Mouse (Mus musculus) MEL (cell line): ENCODE measurements around the gene Polr3gl. TPM values are rescaled to one million over a fixed set of nuclear protein-coding genes. Genes with fewer than 3 reads are reported as not detected.

Experiments
- DNase-seq: peaks from one replicate; pipeline ENCODE4 v3.0.0; 2011; ENCODE audit warnings: low read depth, low spot score
- H3K27ac ChIP-seq: 2 replicates; pipeline ENCODE4 v1.5.1; 2012; ENCODE audit warnings: low read depth, mild to moderate bottlenecking, control low read depth, low read length, moderate library complexity; ENCODE audit not compliant: control insufficient read depth
- H3K27me3 ChIP-seq, 2 experiments: fragments of 150-350 bp in 1 of 2; sonication (generic) in 1 of 2; 2 replicates each; pipeline ENCODE4 v1.6.1; 2012; ENCODE audit warnings: low read length in 2 of 2, mild to moderate bottlenecking in 2 of 2, improper control_type of control experiment in 1 of 2, moderate library complexity in 1 of 2; ENCODE audit not compliant: insufficient read depth in 2 of 2, control insufficient read depth in 1 of 2
- H3K36me3 ChIP-seq, 2 experiments: 2 replicates each; pipeline ENCODE4 v1.6.1; 2012 to 2014; ENCODE audit warnings: low read length in 2 of 2, improper control_type of control experiment in 1 of 2, inconsistent platforms in 1 of 2, mild to moderate bottlenecking in 1 of 2; ENCODE audit not compliant: insufficient read depth in 2 of 2, control insufficient read depth in 1 of 2
- H3K4me1 ChIP-seq, 2 experiments: fragments of 150-350 bp in 1 of 2; sonication (generic) in 1 of 2; 2 replicates each; pipeline ENCODE4 v1.6.1; 2012; ENCODE audit warnings: low read length in 2 of 2, improper control_type of control experiment in 1 of 2, mild to moderate bottlenecking in 1 of 2; ENCODE audit not compliant: insufficient read depth in 2 of 2, control insufficient read depth in 1 of 2
- H3K4me3 ChIP-seq, 2 experiments: fragments of 150-350 bp in 1 of 2; sonication (generic) in 1 of 2; 2 replicates each; pipeline ENCODE4 v1.5.1; 2012; ENCODE audit warnings: low read depth in 2 of 2, low read length in 2 of 2, mild to moderate bottlenecking in 2 of 2, moderate library complexity in 2 of 2, control low read depth in 1 of 2, improper control_type of control experiment in 1 of 2; ENCODE audit not compliant: control insufficient read depth in 1 of 2, insufficient read depth in 1 of 2
- H3K79me2 ChIP-seq: 2 replicates; pipeline ENCODE4 v1.6.1; 2012; ENCODE audit warnings: mild to moderate bottlenecking, low read length, moderate library complexity; ENCODE audit not compliant: control insufficient read depth, poor library complexity, insufficient read depth
- H3K9ac ChIP-seq: 2 replicates; pipeline ENCODE4 v1.6.1; 2012; ENCODE audit warnings: low read depth, mild to moderate bottlenecking, control low read depth, low read length, moderate library complexity; ENCODE audit not compliant: control insufficient read depth, poor library complexity, severe bottlenecking
- H3K9me3 ChIP-seq: fragments of 150-350 bp; sonication (generic); replicated peaks from 2 replicates; pipeline ENCODE4 v1.6.1; 2012; ENCODE audit warnings: mild to moderate bottlenecking, low read length, improper control_type of control experiment, moderate library complexity; ENCODE audit not compliant: insufficient read depth
- CHD1 ChIP-seq: IDR thresholded peaks from 2 replicates; pipeline ENCODE4 v1.6.1; 2012; ENCODE audit warnings: low read depth, mild to moderate bottlenecking, inconsistent platforms, low read length, improper control_type of control experiment
- CHD2 ChIP-seq: IDR thresholded peaks from 2 replicates; pipeline ENCODE4 v1.6.1; 2011; ENCODE audit warnings: low read length, improper control_type of control experiment
- CTCF ChIP-seq, 3 experiments: IDR thresholded peaks in 2 of 3; conservative IDR thresholded peaks in 1 of 3; 2 replicates each; pipeline ENCODE4 v1.5.1; 2011 to 2012; ENCODE audit warnings: low read length in 3 of 3, low read depth in 2 of 3, mild to moderate bottlenecking in 2 of 3, improper control_type of control experiment in 1 of 3, inconsistent platforms in 1 of 3, mixed read lengths in 1 of 3, moderate library complexity in 1 of 3; ENCODE audit not compliant: control insufficient read depth in 1 of 3, insufficient read depth in 1 of 3, poor library complexity in 1 of 3, severe bottlenecking in 1 of 3
- ELF1 ChIP-seq: IDR thresholded peaks from 2 replicates; pipeline ENCODE4 v1.6.1; 2014; ENCODE audit warnings: low read depth, mild to moderate bottlenecking, inconsistent platforms, low read length, improper control_type of control experiment, moderate library complexity
- ETS1 ChIP-seq: IDR thresholded peaks from 2 replicates; pipeline ENCODE4 v1.6.1; 2012; ENCODE audit warnings: low read depth, mild to moderate bottlenecking, inconsistent platforms, low read length, improper control_type of control experiment, moderate library complexity
- GATA1 ChIP-seq: IDR thresholded peaks from 2 replicates; pipeline ENCODE4 v1.6.1; 2011; ENCODE audit warnings: low read depth, low read length, improper control_type of control experiment
- MAFK ChIP-seq: IDR thresholded peaks from 2 replicates; pipeline ENCODE4 v1.6.1; 2011; ENCODE audit warnings: low read depth, mild to moderate bottlenecking, low read length, improper control_type of control experiment, borderline replicate concordance
- MEF2A ChIP-seq: IDR thresholded peaks from 2 replicates; pipeline ENCODE4 v1.6.1; 2014; ENCODE audit warnings: low read depth, mild to moderate bottlenecking, inconsistent platforms, low read length, improper control_type of control experiment; ENCODE audit not compliant: poor library complexity, insufficient replicate concordance, severe bottlenecking; ENCODE audit errors: extremely low read depth
- POLR2AphosphoS2 ChIP-seq: IDR thresholded peaks from 2 replicates; pipeline ENCODE4 v1.6.1; 2011; ENCODE audit warnings: low read length, improper control_type of control experiment
- POLR2AphosphoS5 ChIP-seq: IDR thresholded peaks from 2 replicates; pipeline ENCODE4 v1.6.1; 2012; ENCODE audit warnings: low read depth, borderline replicate concordance, mild to moderate bottlenecking, inconsistent platforms, low read length, moderate library complexity, mixed read lengths
- RAD21 ChIP-seq: IDR thresholded peaks from 2 replicates; pipeline ENCODE4 v1.6.1; 2011; ENCODE audit warnings: mild to moderate bottlenecking, low read depth, low read length, improper control_type of control experiment
- RCOR1 ChIP-seq: IDR thresholded peaks from 2 replicates; pipeline ENCODE4 v1.6.1; 2012; ENCODE audit warnings: low read depth, mild to moderate bottlenecking, inconsistent platforms, low read length, improper control_type of control experiment
- SIN3A ChIP-seq: IDR thresholded peaks from 2 replicates; pipeline ENCODE4 v1.6.1; 2012; ENCODE audit warnings: low read length, improper control_type of control experiment, inconsistent platforms
- SMC3 ChIP-seq: IDR thresholded peaks from 2 replicates; pipeline ENCODE4 v1.6.1; 2011; ENCODE audit warnings: low read depth, low read length, improper control_type of control experiment
- TBP ChIP-seq: IDR thresholded peaks from 2 replicates; pipeline ENCODE4 v1.8.0; 2011; ENCODE audit warnings: low read depth, low read length, improper control_type of control experiment
- TCF12 ChIP-seq: IDR thresholded peaks from 2 replicates; pipeline ENCODE4 v1.6.1; 2014; ENCODE audit warnings: low read depth, mild to moderate bottlenecking, inconsistent platforms, low read length, improper control_type of control experiment, moderate library complexity
- UBTF ChIP-seq: IDR thresholded peaks from 2 replicates; pipeline ENCODE4 v1.6.1; 2012; ENCODE audit warnings: low read depth, mild to moderate bottlenecking, inconsistent platforms, low read length, improper control_type of control experiment, moderate library complexity, borderline replicate concordance; ENCODE audit not compliant: insufficient read depth
- ZC3H11A ChIP-seq: IDR thresholded peaks from 2 replicates; pipeline ENCODE4 v1.6.1; 2012; ENCODE audit warnings: low read depth, mild to moderate bottlenecking, inconsistent platforms, low read length, improper control_type of control experiment
- ZKSCAN1 ChIP-seq: IDR thresholded peaks from 2 replicates; pipeline ENCODE4 v1.6.1; 2012; ENCODE audit warnings: low read depth, mild to moderate bottlenecking, inconsistent platforms, low read length, improper control_type of control experiment, moderate library complexity
- ZMIZ1 ChIP-seq: IDR thresholded peaks from 2 replicates; pipeline ENCODE4 v1.6.1; 2012; ENCODE audit warnings: low read depth, mild to moderate bottlenecking, inconsistent platforms, low read length, improper control_type of control experiment, moderate library complexity
- polyA plus RNA-seq, 2 experiments: library from polyadenylated mRNA; stranded (reverse) in 1 of 2; unstranded in 1 of 2; fragments of >175 nt in 1 of 2; fragments of >200 nt in 1 of 2; gene quantifications; 2 replicates each; pipeline versions ENCODE4 v1.2.1 to v1.2.4; 2012; ENCODE audit warnings: low replicate concordance in 2 of 2, low read depth in 1 of 2; ENCODE audit not compliant: insufficient read length in 2 of 2, insufficient read depth in 1 of 2, missing spikeins in 1 of 2
- total RNA-seq: library from RNA; depleted of rRNA; stranded (reverse); fragments of 300-350 nt; gene quantifications from 2 replicates; pipeline ENCODE4 v1.2.3, GENCODE M21; 2012

Gene Polr3gl
- total and polyA plus RNA-seq, 3 experiments: 31.1 to 39.8 TPM; not detected in 1

- Histone ChIP-seq H3K9ac (peak overlapping the region; percentile 37), H3K4me1 (peaks cover 11 to 14% of the 10 kb centered on the region in 2 experiments), H3K36me3 (peaks cover 0 to 12% of the 10 kb centered on the region in 2 experiments; a peak in 2 of 4 replicates), H3K27me3 (no peaks in the 10 kb centered on the region), H3K4me3 (peak overlapping the region; percentile 38 to 45), H3K79me2 (peaks cover 3% of the 10 kb centered on the region; the same call in 1 of the 2 replicates), H3K9me3 (no peaks in the 10 kb centered on the region), H3K27ac (no peak overlapping the region)
- peak; percentile 30 for DNase-seq
- TF ChIP-seq SMC3: no peak
- no peak for TF ChIP-seq CHD2
- TF ChIP-seq ELF1: no peak
- no peak for TF ChIP-seq RCOR1
- TF ChIP-seq CHD1: no peak
- TF ChIP-seq, all 39 proteins: peak for 0
These were observed 2.9 kb upstream of the Polr3gl start for GRCm38 (mm10) chr3:96596855-96597254.

GRCm38 (mm10) chr3:96596228-96596707, 2.3 kb upstream of the Polr3gl start, which contains the start of gene Ankrd34a:
Ankrd34a (plus strand) TSS chr3:96596636.
- Histone ChIP-seq H3K9me3 (no peaks in the 10 kb centered on the region), H3K27ac (no peak within 1 kb of the TSS), H3K79me2 (peaks cover 3% of the 10 kb centered on the region; the same call in 1 of the 2 replicates), H3K27me3 (no peaks in the 10 kb centered on the region), H3K4me1 (peaks cover 9 to 10% of the 10 kb centered on the region in 2 experiments; a peak in 3 of 4 replicates), H3K36me3 (peaks cover 0 to 10% of the 10 kb centered on the region in 2 experiments; a peak in 2 of 4 replicates), H3K4me3 (peak within 1 kb of the TSS; percentile 38 to 45), H3K9ac (peak within 1 kb of the TSS; percentile 37)
- DNase-seq: no peak
- TF ChIP-seq ZMIZ1: 0 out of 2 replicates have a peak, but pooled peaks have one; percentile 29
- peak; percentile 71; the same call in 1 of the 2 replicates for TF ChIP-seq MEF2A
- no peak for TF ChIP-seq CHD2

GRCm38 (mm10) chr3:96595661-96596060, 1.7 kb upstream of the Polr3gl start:
- Histone ChIP-seq H3K9me3 (no peaks in the 10 kb centered on the region), H3K27ac (no peak overlapping the region), H3K4me1 (peaks cover 9 to 10% of the 10 kb centered on the region in 2 experiments; a peak in 3 of 4 replicates)

More at GRCm38 (mm10) chr3:96595661-96596060, 1.7 kb upstream of the Polr3gl start:
- Histone ChIP-seq H3K36me3 (peaks cover 0 to 10% of the 10 kb centered on the region in 2 experiments; a peak in 2 of 4 replicates), H3K4me3 (no peak overlapping the region), H3K79me2 (peaks cover 3% of the 10 kb centered on the region; the same call in 1 of the 2 replicates), H3K27me3 (no peaks in the 10 kb centered on the region), H3K9ac (no peak overlapping the region)
- DNase-seq: no peak
- TF ChIP-seq ZKSCAN1 (no peak), ETS1 (no peak), RAD21 (no peak), POLR2AphosphoS5 (no peak), SIN3A (no peak), GATA1 (no peak), TCF12 (no peak), POLR2AphosphoS2 (no peak), MAFK (no peak), CHD1 (no peak), UBTF (no peak), CTCF (IDR thresholded peaks at IDR 0.05 in 2 of 3, conservative IDR thresholded peaks at IDR 0.05 in 1 of 3; ENCODE audit: control insufficient read depth in 1 of 3, insufficient read depth in 1 of 3, low read depth in 2 of 3, low read length in 3 of 3, poor library complexity in 1 of 3, severe bottlenecking in 1 of 3) (no peak), ZC3H11A (no peak), TBP (no peak)
